Mouse (Mus musculus) embryonic facial prominence, embryonic 11.5 days (tissue): ENCODE data around the gene Fxyd3. TPM values are rescaled to one million over a fixed set of nuclear protein-coding genes. Genes with fewer than 3 reads are reported as not detected.

Experiments used
- ATAC-seq: fragments of 200-750 bp; cut with Nextera tagmentation; replicated peaks from 2 replicates; pipeline ENCODE4 v1.8.0; 2017; ENCODE audit warnings: low read depth; ENCODE audit not compliant: insufficient number of reproducible peaks, low FRiP score, low TSS enrichment
- DNase-seq: peaks from one replicate; pipeline ENCODE4 v3.0.0-alpha.2; 2015; ENCODE audit warnings: low spot score
- H3K27ac ChIP-seq: fragments of 300-500 bp; sonication (generic); replicated peaks from 2 replicates; pipeline ENCODE4 v1.5.1; 2014; ENCODE audit warnings: mild to moderate bottlenecking, low read depth, low read length, control low read depth
- H3K27me3 ChIP-seq: fragments of 300-500 bp; sonication (generic); 2 replicates; pipeline ENCODE4 v1.6.1; 2014; ENCODE audit warnings: mild to moderate bottlenecking, low read length, moderate library complexity, mixed read lengths; ENCODE audit not compliant: control insufficient read depth, insufficient read depth
- H3K36me3 ChIP-seq: fragments of 300-500 bp; sonication (generic); replicated peaks from 2 replicates; pipeline ENCODE4 v1.6.1; 2014; ENCODE audit warnings: low read depth, mild to moderate bottlenecking, low read length, moderate library complexity, mixed read lengths; ENCODE audit not compliant: control insufficient read depth, insufficient read depth
- H3K4me1 ChIP-seq: fragments of 300-500 bp; sonication (generic); 2 replicates; pipeline ENCODE4 v1.6.1; 2014; ENCODE audit warnings: low read length, mixed read lengths; ENCODE audit not compliant: control insufficient read depth, insufficient read depth
- H3K4me2 ChIP-seq: fragments of 300-500 bp; sonication (generic); 2 replicates; pipeline ENCODE4 v1.6.1; 2014; ENCODE audit warnings: low read depth, mild to moderate bottlenecking, control low read depth, low read length, moderate library complexity
- H3K4me3 ChIP-seq: fragments of 300-500 bp; sonication (generic); 2 replicates; pipeline ENCODE4 v1.5.1; 2014; ENCODE audit warnings: low read depth, low read length, control low read depth
- H3K9ac ChIP-seq: fragments of 300-500 bp; sonication (generic); replicated peaks from 2 replicates; pipeline ENCODE4 v1.6.1; 2014; ENCODE audit warnings: mild to moderate bottlenecking, control low read depth, low read length
- H3K9me3 ChIP-seq: fragments of 300-500 bp; sonication (generic); replicated peaks from 2 replicates; pipeline ENCODE4 v1.6.1; 2016; ENCODE audit warnings: mild to moderate bottlenecking, low read length, inconsistent platforms, mixed read lengths; ENCODE audit not compliant: control insufficient read depth
- WGBS: fragments of 180-500 bp; shearing (Covaris S2); extraction: QIAGEN DNeasy Blood & Tissue Kit; methylation state at CpG from one replicate; pipeline ENCODE4 v1.1.7; 2014; 5-methylcytosine and 5-hydroxymethylcytosine counted together
- polyA plus RNA-seq: library from polyadenylated mRNA; unstranded; fragments of >200 nt; fragmentation: Nextera tagmentation; extraction: Ambion mirVana; gene quantifications from 2 replicates; pipeline ENCODE4 v1.2.1, GENCODE M21; 2014

Gene Fxyd3
- polyA plus RNA-seq, 1 experiment from 2014 or later, result 11.8 TPM

DNA sequence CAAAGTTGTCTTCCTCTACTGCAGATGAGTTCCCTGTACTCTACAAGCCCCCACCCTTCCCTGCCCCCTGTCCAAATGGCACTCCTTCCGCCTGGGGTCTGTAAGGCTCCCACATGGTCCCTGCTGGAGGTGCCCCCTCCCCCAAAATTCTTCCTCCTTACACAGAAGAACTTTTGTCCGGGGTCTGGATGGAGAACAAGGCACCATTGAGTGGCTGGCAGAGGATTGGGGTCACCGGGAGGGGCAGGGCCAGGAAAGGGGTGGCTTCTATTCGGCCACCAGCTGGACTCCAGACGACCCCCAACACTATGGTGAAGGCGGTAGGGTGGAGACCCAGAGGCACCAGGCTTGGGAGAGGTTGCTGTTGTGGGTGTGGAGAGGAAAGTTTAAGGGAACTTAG lies 966 bp upstream of the Fxyd3 start:
- Histone ChIP-seq H3K27ac (no peak overlapping the region), H3K4me2 (no peak overlapping the region), H3K9me3 (no peaks in the 10 kb centered on the region), H3K36me3 (no peaks in the 10 kb centered on the region), H3K9ac (no peak overlapping the region), H3K4me1 (no peaks in the 10 kb centered on the region), H3K27me3 (no peaks in the 10 kb centered on the region), H3K4me3 (no peak overlapping the region)
- 17% methylated on average over 6 of the region's 6 CpGs for WGBS
- DNase-seq, result no peak
- peak; percentile 41; the same call in 1 of the 2 replicates for ATAC-seq

- H3K4me1 ChIP-seq, result no peaks in the 10 kb centered on the region
- no peak for ATAC-seq
- no peak overlapping the region for H3K4me3 ChIP-seq
- no peaks in the 10 kb centered on the region for H3K36me3 ChIP-seq
- no peaks in the 10 kb centered on the region for H3K9me3 ChIP-seq
- no peaks in the 10 kb centered on the region for H3K27me3 ChIP-seq
- no peak overlapping the region for H3K9ac ChIP-seq
- WGBS, result 83% methylated on average over 5 of the region's 5 CpGs
- H3K27ac ChIP-seq, result no peak overlapping the region
- H3K4me2 ChIP-seq, result no peak overlapping the region
- no peak for DNase-seq
Measured at GRCm38 (mm10) chr7:31074713-31075069, 1.8 kb downstream of the Fxyd3 start.

DNA sequence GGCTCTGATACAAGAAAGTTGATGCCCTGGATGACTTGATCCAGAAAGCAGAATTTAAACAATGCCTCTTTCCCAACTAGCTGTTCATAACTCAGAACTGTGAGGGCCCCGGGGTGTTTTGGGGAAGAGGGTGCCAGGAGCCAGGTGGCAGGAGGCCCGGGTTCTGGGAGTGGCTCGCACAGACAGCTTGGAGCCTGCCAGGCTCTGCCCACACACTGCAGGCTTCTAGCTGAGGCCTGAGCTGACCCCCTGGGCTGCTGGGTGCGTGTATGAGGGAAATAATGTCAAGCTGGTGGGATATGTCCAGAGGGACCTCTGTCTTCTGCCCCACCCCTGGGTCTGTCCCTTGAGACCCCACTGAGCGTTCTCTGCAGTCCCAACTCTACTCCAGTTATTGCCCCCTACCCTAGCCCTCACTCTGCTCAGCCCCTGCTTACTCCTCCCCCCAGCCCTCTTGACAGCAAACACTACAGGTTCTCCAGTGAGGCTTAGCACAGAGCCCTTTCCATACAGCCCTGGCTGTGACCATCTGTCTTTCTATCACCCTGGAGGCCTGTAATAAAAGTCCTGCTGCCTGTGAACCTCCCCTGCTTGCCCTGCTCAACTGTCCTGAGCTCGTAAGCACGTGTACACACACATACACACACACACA lies 2.3 kb downstream of the Fxyd3 start:
- Histone ChIP-seq H3K9ac (no peak overlapping the region), H3K27ac (no peak overlapping the region), H3K4me2 (no peak overlapping the region), H3K4me1 (no peaks in the 10 kb centered on the region), H3K9me3 (no peaks in the 10 kb centered on the region), H3K27me3 (no peaks in the 10 kb centered on the region), H3K36me3 (no peaks in the 10 kb centered on the region), H3K4me3 (no peak overlapping the region)
- ATAC-seq (no peak; the same call in 1 of the 2 replicates), DNase-seq (no peak)
- WGBS, result 63% methylated on average over 7 of the region's 7 CpGs

GRCm38 (mm10) chr7:31073546-31073945 lies 3.0 kb downstream of the Fxyd3 start:
- Histone ChIP-seq H3K9me3 (no peaks in the 10 kb centered on the region), H3K4me2 (no peak overlapping the region), H3K36me3 (no peaks in the 10 kb centered on the region), H3K9ac (no peak overlapping the region), H3K4me3 (no peak overlapping the region), H3K27me3 (no peaks in the 10 kb centered on the region), H3K4me1 (no peaks in the 10 kb centered on the region), H3K27ac (no peak overlapping the region)
- no peak for ATAC-seq
- DNase-seq, result no peak

DNA sequence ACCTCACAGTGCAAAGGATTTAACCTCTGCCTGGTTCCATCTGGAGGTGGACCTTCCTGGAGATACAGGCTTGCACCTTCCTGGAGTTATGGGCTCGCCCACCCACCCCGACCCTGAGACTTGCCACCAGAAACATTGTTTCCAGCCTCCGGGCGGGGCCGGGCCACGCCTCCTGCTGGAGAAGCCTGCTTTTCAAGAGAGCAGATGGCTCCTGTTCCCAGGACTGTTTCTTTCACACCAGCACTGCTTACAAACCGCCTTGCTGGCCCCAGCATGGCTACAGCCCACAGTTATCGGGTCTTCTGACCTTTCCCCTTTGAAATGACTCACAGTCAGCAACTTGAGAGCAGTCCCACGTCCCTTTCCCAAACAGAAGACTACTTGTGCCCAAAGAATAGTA lies 4.2 kb downstream of the Fxyd3 start:
- H3K27ac ChIP-seq, result no peak overlapping the region

GRCm38 (mm10) chr7:31070324-31070723 lies 6.2 kb downstream of the Fxyd3 start:
- H3K9ac ChIP-seq, result no peak overlapping the region
- H3K27me3 ChIP-seq, result no peaks in the 10 kb centered on the region
- no peaks in the 10 kb centered on the region for H3K9me3 ChIP-seq
- no peak for DNase-seq
- H3K4me1 ChIP-seq, result no peaks in the 10 kb centered on the region
- no peak overlapping the region for H3K4me2 ChIP-seq
- no peak overlapping the region for H3K27ac ChIP-seq
- H3K4me3 ChIP-seq, result no peak overlapping the region
- H3K36me3 ChIP-seq, result no peaks in the 10 kb centered on the region
- WGBS, result 80% methylated on average over 6 of the region's 6 CpGs
- no peak for ATAC-seq

More for the DNA sequence above, 4.2 kb downstream of the Fxyd3 start:
- no peak overlapping the region for H3K4me2 ChIP-seq
- H3K4me3 ChIP-seq, result no peak overlapping the region
- no peaks in the 10 kb centered on the region for H3K36me3 ChIP-seq
- no peaks in the 10 kb centered on the region for H3K9me3 ChIP-seq
- H3K4me1 ChIP-seq, result no peaks in the 10 kb centered on the region
- 54% methylated on average over 9 of the region's 9 CpGs for WGBS
- no peaks in the 10 kb centered on the region for H3K27me3 ChIP-seq
- H3K9ac ChIP-seq, result no peak overlapping the region
- ATAC-seq (no peak), DNase-seq (no peak)

DNA sequence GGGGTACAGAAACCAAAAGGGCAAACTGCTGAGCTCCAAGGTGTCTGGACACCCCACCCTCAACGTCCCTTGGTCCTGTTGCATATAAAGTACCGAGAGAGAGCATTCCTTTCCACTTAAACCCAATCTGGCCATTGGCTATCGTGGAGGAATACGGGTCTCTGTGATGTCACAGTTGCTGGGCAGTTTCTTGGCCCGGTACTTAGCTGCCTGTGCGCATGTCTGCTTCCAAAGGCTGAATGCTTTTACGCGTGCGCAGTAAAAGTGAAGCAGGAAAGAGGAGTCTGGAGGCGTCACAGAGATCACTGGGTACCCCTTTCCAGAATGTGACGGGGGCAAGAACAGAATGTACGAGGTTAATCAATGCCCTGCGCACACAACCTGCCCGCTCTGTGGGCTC lies 7.0 kb downstream of the Fxyd3 start:
- Histone ChIP-seq H3K4me3 (no peak overlapping the region), H3K9ac (no peak overlapping the region), H3K4me1 (no peaks in the 10 kb centered on the region), H3K4me2 (no peak overlapping the region), H3K36me3 (no peaks in the 10 kb centered on the region), H3K9me3 (no peaks in the 10 kb centered on the region), H3K27me3 (no peaks in the 10 kb centered on the region), H3K27ac (no peak overlapping the region)
- DNase-seq, result no peak
- no peak for ATAC-seq
- 86% methylated on average over 14 of the region's 14 CpGs for WGBS

- Histone ChIP-seq H3K9me3 (no peaks in the 10 kb centered on the region), H3K9ac (no peak overlapping the region), H3K4me1 (no peaks in the 10 kb centered on the region), H3K4me2 (no peak overlapping the region), H3K27me3 (no peaks in the 10 kb centered on the region), H3K4me3 (no peak overlapping the region), H3K36me3 (no peaks in the 10 kb centered on the region), H3K27ac (no peak overlapping the region)
- no peak for DNase-seq
- 45% methylated on average over 5 of the region's 5 CpGs for WGBS
- ATAC-seq, result no peak
Measured at GRCm38 (mm10) chr7:31067836-31068235, 8.7 kb downstream of the Fxyd3 start.
